Mouse (Mus musculus) granulocyte monocyte progenitor cell, adult 5-6 weeks (primary cell): ENCODE measurements around the gene Mfsd6l. TPM values are rescaled to one million over a fixed set of nuclear protein-coding genes. Genes with fewer than 3 reads are reported as not detected.

Source experiments
- ATAC-seq: replicated peaks from 2 replicates; pipeline ENCODE4 v1.8.0; 2016; ENCODE audit warnings: mild to moderate bottlenecking, moderate TSS enrichment, inconsistent platforms; ENCODE audit not compliant: poor library complexity, severe bottlenecking
- total RNA-seq, 2 experiments: library from RNA; stranded (forward) in 1 of 2; stranded (reverse) in 1 of 2; fragments of 200-712, 200-1000 nt in 1 of 2; fragments of >200 nt in 1 of 2; fragmentation: Nextera tagmentation in 1 of 2; gene quantifications; 2 replicates each; pipeline ENCODE4 v1.2.3; 2014 to 2017

Gene Mfsd6l
- total RNA-seq, 2 experiments from 2014 or later, result not detected

- no peak for ATAC-seq
Measured at GRCm38 (mm10) chr11:68600551-68601021, 44.6 kb downstream of the Mfsd6l start.

GRCm38 (mm10) chr11:68601486-68601991 lies 45.6 kb downstream of the Mfsd6l start:
- no peak for ATAC-seq

- no peak for ATAC-seq
Measured at GRCm38 (mm10) chr11:68602200-68602931, 46.4 kb downstream of the Mfsd6l start.

- ATAC-seq, result no peak
Measured at GRCm38 (mm10) chr11:68607046-68607445, 51.1 kb downstream of the Mfsd6l start.

Other genes starting within 250 kb of the Mfsd6l start
- not detected in 2 replicates for gene Ntn1, start 155.4 kb upstream of the Mfsd6l start, total RNA-seq (2014; fragmentation: Nextera tagmentation)
- not detected in 2 replicates for gene Ntn1, start 155.4 kb upstream of the Mfsd6l start, total RNA-seq (2017)
- gene Pik3r5, start 124.1 kb upstream of the Mfsd6l start, total RNA-seq (2014; fragmentation: Nextera tagmentation), result 16.5 TPM in 2 replicates
- gene Pik3r5, start 124.1 kb upstream of the Mfsd6l start, total RNA-seq (2017), result 4.4 and 9.0 TPM in 2 replicates
- 5.7 and 7.8 TPM in 2 replicates for gene Pik3r6, start 53.2 kb upstream of the Mfsd6l start, total RNA-seq (2014; fragmentation: Nextera tagmentation)
- 9.7 and 16.4 TPM in 2 replicates for gene Pik3r6, start 53.2 kb upstream of the Mfsd6l start, total RNA-seq (2017)
- not detected in 2 replicates for gene Ccdc42, start 30.8 kb downstream of the Mfsd6l start, total RNA-seq (2014; fragmentation: Nextera tagmentation)
- gene Ccdc42, start 30.8 kb downstream of the Mfsd6l start, total RNA-seq (2017), result not detected in 2 replicates
- gene Myh10, start 135.4 kb downstream of the Mfsd6l start, total RNA-seq (2014; fragmentation: Nextera tagmentation), result 0.37 TPM in 1 of 2 replicates, not detected in the other
- gene Myh10, start 135.4 kb downstream of the Mfsd6l start, total RNA-seq (2017), result 0.21 and 0.30 TPM in 2 replicates